Mouse (Mus musculus): ENCODE data around the gene Gzmf. TPM values are rescaled to one million over a fixed set of nuclear protein-coding genes. Genes with fewer than 3 reads are reported as not detected.
"Not testable (repeated sequence)": the region's sequence is repeated elsewhere in the genome, so short reads cannot be mapped to it uniquely, and the experiment has no call there.

Gzmf gene
- not detected in 2 replicates for polyA plus RNA-seq (2012; rRNA removed)

DNA sequence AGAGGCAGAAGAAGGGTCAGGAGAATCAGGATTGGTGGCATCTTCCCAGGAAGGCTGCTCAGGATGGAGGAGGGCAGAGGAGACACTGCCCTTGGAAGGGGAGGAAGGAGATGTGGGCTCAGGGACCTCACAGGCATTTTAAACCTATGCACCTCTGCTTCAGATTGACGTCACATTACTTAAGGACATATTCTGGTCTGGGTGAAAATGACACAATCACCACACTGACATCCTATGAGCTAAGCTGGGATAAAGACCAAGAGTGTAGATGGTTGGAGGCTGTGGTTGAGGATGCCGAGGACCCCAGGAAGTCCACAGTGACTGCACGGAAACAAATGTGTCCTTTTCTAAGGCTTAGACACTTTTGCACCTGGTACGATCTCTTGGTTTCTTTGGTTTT is at the start of gene Gzmf:
Gene Gzmf (minus strand): TSS at position 101 of the 400 bp plus-strand sequence.
- H3K27ac ChIP-seq (ENCODE audit: insufficient read depth, low read length) = no peak within 1 kb of the TSS
- 90% methylated on average over 4 of the region's 4 CpGs for WGBS
- H3K4me3 ChIP-seq (replicated peaks; ENCODE audit: insufficient read depth, low read depth, low read length) = no peak within 1 kb of the TSS
- no peak for TF ChIP-seq CTCF (IDR thresholded peaks at IDR 0.05; ENCODE audit: borderline replicate concordance, insufficient read depth, low read depth, low read length)
- TF ChIP-seq POLR2A (IDR thresholded peaks at IDR 0.05; ENCODE audit: borderline replicate concordance, insufficient read depth, low read length) = no peak
- H3K27me3 ChIP-seq (ENCODE audit: control insufficient read depth, insufficient read depth, low read length) = no peaks in the 10 kb centered on the region
- no peaks in the 10 kb centered on the region for H3K4me1 ChIP-seq (ENCODE audit: control insufficient read depth, insufficient read depth, low read length)
- no peak for DNase-seq

DNA sequence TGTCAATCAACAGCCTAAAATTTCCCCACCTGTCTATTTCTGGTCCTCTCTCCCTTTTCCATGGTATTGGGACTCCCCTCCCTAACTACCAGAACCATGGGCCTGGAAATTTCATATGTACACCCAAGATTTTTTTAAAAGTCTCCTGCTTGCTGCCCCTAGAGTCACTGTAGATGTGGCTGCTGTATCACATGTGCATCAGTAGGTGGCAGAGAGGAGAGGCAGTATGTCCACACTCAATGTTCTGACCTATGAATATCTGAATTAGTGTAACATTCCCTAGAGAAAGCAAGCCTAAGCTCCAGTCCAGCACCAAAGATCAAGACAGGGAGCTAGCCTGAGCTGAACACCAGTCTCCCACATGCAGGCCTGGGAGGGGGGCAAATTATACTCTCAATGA is 29.2 kb upstream of the Gzmf start:
- no peak for DNase-seq
- Histone ChIP-seq H3K27ac (ENCODE audit: insufficient read depth, low read length) (no peak overlapping the region), H3K27me3 (ENCODE audit: control insufficient read depth, insufficient read depth, low read length) (no peaks in the 10 kb centered on the region), H3K4me3 (replicated peaks; ENCODE audit: insufficient read depth, low read depth, low read length) (no peak overlapping the region), H3K4me1 (ENCODE audit: control insufficient read depth, insufficient read depth, low read length) (no peaks in the 10 kb centered on the region)
- TF ChIP-seq POLR2A (IDR thresholded peaks at IDR 0.05; ENCODE audit: borderline replicate concordance, insufficient read depth, low read length) (no peak), CTCF (IDR thresholded peaks at IDR 0.05; ENCODE audit: borderline replicate concordance, insufficient read depth, low read depth, low read length) (no peak)

DNA sequence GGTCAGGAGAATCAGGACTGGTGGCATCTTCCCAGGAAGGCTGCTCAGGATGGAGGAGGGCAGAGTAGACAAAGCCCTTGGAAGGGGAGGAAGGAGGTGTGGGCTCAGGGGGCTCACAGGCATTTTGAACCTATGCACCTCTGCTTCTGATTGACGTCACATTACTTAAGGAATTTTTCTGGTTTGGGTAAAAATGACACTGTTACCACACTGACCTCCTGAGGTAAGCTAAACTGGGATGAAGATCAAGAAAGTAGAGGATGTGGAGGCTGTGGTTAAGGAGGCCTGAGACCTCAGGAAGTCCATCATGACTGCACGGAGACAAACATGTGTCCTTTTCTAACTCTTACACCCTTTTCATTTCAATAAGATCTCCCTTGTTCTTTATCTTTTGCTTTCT is 23.3 kb upstream of the Gzmf start, which contains the start of gene Gzmc:
Gene Gzmc (minus strand): TSS at position 101 of the 400 bp plus-strand sequence.
- no peak within 1 kb of the TSS for H3K4me3 ChIP-seq (replicated peaks; ENCODE audit: insufficient read depth, low read depth, low read length)
- H3K27ac ChIP-seq (ENCODE audit: insufficient read depth, low read length) = no peak within 1 kb of the TSS
- TF ChIP-seq CTCF (IDR thresholded peaks at IDR 0.05; ENCODE audit: borderline replicate concordance, insufficient read depth, low read depth, low read length) = no peak
- no peak for TF ChIP-seq POLR2A (IDR thresholded peaks at IDR 0.05; ENCODE audit: borderline replicate concordance, insufficient read depth, low read length)
- no peaks in the 10 kb centered on the region for H3K4me1 ChIP-seq (ENCODE audit: control insufficient read depth, insufficient read depth, low read length)
- H3K27me3 ChIP-seq (ENCODE audit: control insufficient read depth, insufficient read depth, low read length) = no peaks in the 10 kb centered on the region
- WGBS = 86% methylated on average over 2 of the region's 2 CpGs
- no peak for DNase-seq

DNA sequence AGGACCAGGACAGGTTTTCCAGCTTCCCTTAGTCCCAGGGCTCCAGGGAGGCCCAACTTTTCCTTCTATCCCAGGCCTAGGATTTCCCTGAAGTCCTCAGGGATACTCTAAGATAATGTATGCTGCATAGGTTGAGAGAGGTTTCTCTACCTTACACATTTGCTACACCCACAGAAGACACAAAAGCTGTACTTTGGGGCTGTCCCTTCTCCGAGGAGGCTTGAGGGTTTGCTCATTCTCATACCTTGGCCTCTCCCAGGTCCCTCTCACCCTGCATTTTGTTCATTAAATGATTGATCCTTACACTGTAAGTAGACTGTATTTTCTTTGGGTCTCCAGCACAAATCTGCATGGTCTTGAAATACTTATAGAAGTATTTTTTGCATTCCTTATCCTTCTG is 5.6 kb downstream of the Gzmf start:
- no peak for DNase-seq

DNA sequence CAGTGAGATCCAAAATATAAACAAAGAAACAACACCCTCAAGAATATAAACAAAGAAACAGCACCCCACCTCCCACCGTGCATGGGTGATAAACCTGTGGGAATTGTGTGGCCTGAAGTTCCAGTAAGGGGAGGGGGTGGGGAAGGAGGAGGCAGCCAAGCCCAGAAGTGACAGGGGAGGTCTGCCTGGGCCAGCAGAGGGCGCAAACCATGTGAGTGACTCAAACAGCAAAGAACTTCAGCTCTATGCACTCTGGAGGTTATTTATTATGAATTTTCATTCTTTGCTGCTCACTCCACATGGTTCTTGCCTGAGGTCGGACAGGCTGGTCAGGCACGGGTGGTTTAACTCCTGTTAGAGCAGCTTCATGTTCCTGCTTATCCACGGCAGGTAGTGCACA is 6.2 kb downstream of the Gzmf start:
- not testable (repeated sequence) for H3K27me3 ChIP-seq (ENCODE audit: control insufficient read depth, insufficient read depth, low read length); H3K4me3 ChIP-seq (replicated peaks; ENCODE audit: insufficient read depth, low read depth, low read length); DNase-seq; H3K27ac ChIP-seq (ENCODE audit: insufficient read depth, low read length); H3K4me1 ChIP-seq (ENCODE audit: control insufficient read depth, insufficient read depth, low read length)
- WGBS = 48% methylated on average over 5 of the region's 5 CpGs
- 0 out of 2 replicates have a peak, but pooled peaks have one; percentile 9 for TF ChIP-seq CTCF (IDR thresholded peaks at IDR 0.05; ENCODE audit: borderline replicate concordance, insufficient read depth, low read depth, low read length)

More for the DNA sequence above, 5.6 kb downstream of the Gzmf start:
- TF ChIP-seq CTCF (IDR thresholded peaks at IDR 0.05; ENCODE audit: borderline replicate concordance, insufficient read depth, low read depth, low read length) = no peak
- no peak for TF ChIP-seq POLR2A (IDR thresholded peaks at IDR 0.05; ENCODE audit: borderline replicate concordance, insufficient read depth, low read length)
- no peak overlapping the region for H3K27ac ChIP-seq (ENCODE audit: insufficient read depth, low read length)
- H3K4me1 ChIP-seq (ENCODE audit: control insufficient read depth, insufficient read depth, low read length) = no peaks in the 10 kb centered on the region
- H3K4me3 ChIP-seq (replicated peaks; ENCODE audit: insufficient read depth, low read depth, low read length) = no peak overlapping the region
- 94% methylated on average over 1 of the region's 1 CpGs for WGBS
- no peaks in the 10 kb centered on the region for H3K27me3 ChIP-seq (ENCODE audit: control insufficient read depth, insufficient read depth, low read length)

DNA sequence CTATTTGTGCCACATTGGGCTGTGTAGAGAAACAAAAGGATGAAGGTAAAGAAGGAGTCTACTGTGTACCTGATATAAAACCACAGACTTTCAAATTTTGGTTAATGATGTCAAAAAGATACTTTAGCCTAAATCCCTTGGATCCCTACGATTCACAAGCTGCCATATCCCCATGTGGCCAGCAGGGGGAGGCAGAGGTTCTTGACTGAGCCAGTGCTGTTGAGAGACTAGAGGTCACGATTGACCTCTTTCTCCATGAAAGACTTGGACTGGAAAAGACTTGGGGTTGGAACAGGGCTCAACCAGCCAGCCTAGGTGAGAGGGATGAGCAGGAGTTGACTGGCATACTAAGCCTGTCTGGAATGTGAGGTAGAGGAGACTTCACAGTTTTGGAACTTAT is 7.2 kb downstream of the Gzmf start:
- Histone ChIP-seq H3K4me3 (replicated peaks; ENCODE audit: insufficient read depth, low read depth, low read length) (no peak overlapping the region), H3K4me1 (ENCODE audit: control insufficient read depth, insufficient read depth, low read length) (no peaks in the 10 kb centered on the region), H3K27me3 (ENCODE audit: control insufficient read depth, insufficient read depth, low read length) (no peaks in the 10 kb centered on the region), H3K27ac (ENCODE audit: insufficient read depth, low read length) (no peak overlapping the region)
- WGBS = 10% methylated on average over 2 of the region's 2 CpGs
- DNase-seq = peak; percentile 33 to 56
- no peak for TF ChIP-seq POLR2A (IDR thresholded peaks at IDR 0.05; ENCODE audit: borderline replicate concordance, insufficient read depth, low read length)
- peak; percentile 86 for TF ChIP-seq CTCF (IDR thresholded peaks at IDR 0.05; ENCODE audit: borderline replicate concordance, insufficient read depth, low read depth, low read length)

DNA sequence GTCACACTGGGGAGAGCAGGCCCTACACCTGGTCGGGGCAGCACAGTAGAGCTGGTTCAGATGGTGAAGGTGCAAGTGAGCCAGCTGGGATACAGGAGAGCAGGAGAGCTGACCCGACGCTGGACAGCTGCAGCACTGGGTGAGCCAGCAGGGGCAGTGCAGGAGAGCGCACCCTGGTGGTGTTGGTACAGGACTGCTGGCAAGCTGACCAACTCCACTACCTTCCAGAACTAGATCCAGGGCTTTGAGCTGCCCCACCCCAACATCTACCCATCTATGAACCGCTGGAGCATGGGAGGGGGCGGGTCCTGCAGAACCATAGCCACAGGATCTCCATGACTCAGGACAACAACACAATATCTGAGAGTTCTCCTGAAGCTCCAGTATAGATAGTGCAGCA is 24.3 kb downstream of the Gzmf start:
- TF ChIP-seq CTCF (IDR thresholded peaks at IDR 0.05; ENCODE audit: borderline replicate concordance, insufficient read depth, low read depth, low read length) = 0 out of 2 replicates have a peak, but pooled peaks have one; percentile 5
- no peak for TF ChIP-seq POLR2A (IDR thresholded peaks at IDR 0.05; ENCODE audit: borderline replicate concordance, insufficient read depth, low read length)
- 55% methylated on average over 6 of the region's 6 CpGs for WGBS

DNA sequence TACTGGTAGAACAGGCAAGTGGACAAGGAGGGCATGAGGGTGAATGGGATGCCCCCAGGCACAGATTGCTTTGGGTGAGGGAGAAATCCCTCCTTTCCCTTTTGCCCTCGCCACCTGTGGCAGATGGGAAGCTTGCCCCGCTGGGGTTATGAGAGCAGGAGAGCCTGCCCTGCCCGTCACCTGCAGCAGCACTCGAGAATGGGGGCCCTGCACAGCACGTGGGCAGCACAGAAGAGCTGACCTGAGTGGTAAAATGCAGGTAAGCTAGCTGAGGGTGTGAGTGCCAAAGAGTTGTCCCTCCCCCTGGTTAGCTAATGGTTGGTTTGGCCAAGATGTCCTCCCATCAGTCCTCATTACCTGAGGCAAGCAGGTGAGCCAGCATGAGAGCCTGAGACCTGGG is 24.7 kb downstream of the Gzmf start:
- Histone ChIP-seq H3K27ac (ENCODE audit: insufficient read depth, low read length) (no peak overlapping the region), H3K4me3 (replicated peaks; ENCODE audit: insufficient read depth, low read depth, low read length) (no peak overlapping the region), H3K27me3 (ENCODE audit: control insufficient read depth, insufficient read depth, low read length) (no peaks in the 10 kb centered on the region), H3K4me1 (ENCODE audit: control insufficient read depth, insufficient read depth, low read length) (no peaks in the 10 kb centered on the region)
- 74% methylated on average over 5 of the region's 5 CpGs for WGBS
- DNase-seq = no peak
- TF ChIP-seq CTCF (IDR thresholded peaks at IDR 0.05; ENCODE audit: borderline replicate concordance, insufficient read depth, low read depth, low read length) (no peak), POLR2A (IDR thresholded peaks at IDR 0.05; ENCODE audit: borderline replicate concordance, insufficient read depth, low read length) (no peak)

More for the DNA sequence above, 24.3 kb downstream of the Gzmf start:
- no peaks in the 10 kb centered on the region for H3K4me1 ChIP-seq (ENCODE audit: control insufficient read depth, insufficient read depth, low read length)
- no peaks in the 10 kb centered on the region for H3K27me3 ChIP-seq (ENCODE audit: control insufficient read depth, insufficient read depth, low read length)
- no peak overlapping the region for H3K27ac ChIP-seq (ENCODE audit: insufficient read depth, low read length)
- no peak overlapping the region for H3K4me3 ChIP-seq (replicated peaks; ENCODE audit: insufficient read depth, low read depth, low read length)
- no peak for DNase-seq

Measured in cerebellum, adult 2 months (tissue).